Mouse (Mus musculus): Measurements from ENCODE around the gene Cdk5rap2.

DNA sequence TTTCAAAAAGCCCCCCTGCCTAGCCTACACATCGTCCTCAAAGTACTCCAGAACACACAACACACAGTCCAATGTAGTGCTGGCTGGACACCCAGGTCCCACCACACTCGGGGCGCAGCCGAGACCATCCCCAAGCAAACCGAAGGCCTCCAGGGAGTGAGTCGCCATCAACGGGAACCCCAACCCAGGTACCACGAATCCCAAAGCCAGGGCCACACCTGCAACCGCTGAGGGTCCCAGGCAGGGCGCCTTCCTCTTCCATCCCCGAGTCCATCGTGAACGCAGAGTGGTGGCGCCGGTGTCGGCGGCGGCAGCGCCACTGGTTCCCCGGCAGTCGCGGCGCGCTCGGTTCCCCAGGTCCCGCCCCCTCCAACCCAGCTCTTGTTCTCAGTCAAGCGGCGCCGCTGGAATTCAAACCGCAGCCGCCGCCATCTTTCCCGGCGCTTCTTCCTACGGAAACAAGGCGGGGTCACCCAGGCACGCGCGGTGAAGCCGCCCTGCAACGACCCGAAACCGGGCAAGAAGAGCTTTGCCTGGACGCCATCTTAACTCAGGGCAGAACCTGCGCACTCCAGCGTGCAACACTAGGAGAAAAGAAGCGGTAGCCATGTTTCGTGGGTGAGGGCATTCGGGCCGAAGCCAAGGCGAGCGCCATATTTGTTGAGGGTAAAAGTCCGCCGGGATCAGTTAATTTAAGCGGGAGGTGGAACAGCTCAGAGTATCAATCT, at the start of gene Cdk5rap2:
- peak; percentile 16; the same call in 1 of the 2 replicates for TF ChIP-seq CTCF (IDR thresholded peaks at IDR 0.05)
- TF ChIP-seq POLR2A (IDR thresholded peaks at IDR 0.05; ENCODE audit: insufficient read depth, low read depth, low read length): no peak
- no peak for TF ChIP-seq EP300 (IDR thresholded peaks at IDR 0.05; ENCODE audit: insufficient read depth, low read depth, low read length)

Data from heart, adult 2 months (tissue).